In the genomic region with DNA sequence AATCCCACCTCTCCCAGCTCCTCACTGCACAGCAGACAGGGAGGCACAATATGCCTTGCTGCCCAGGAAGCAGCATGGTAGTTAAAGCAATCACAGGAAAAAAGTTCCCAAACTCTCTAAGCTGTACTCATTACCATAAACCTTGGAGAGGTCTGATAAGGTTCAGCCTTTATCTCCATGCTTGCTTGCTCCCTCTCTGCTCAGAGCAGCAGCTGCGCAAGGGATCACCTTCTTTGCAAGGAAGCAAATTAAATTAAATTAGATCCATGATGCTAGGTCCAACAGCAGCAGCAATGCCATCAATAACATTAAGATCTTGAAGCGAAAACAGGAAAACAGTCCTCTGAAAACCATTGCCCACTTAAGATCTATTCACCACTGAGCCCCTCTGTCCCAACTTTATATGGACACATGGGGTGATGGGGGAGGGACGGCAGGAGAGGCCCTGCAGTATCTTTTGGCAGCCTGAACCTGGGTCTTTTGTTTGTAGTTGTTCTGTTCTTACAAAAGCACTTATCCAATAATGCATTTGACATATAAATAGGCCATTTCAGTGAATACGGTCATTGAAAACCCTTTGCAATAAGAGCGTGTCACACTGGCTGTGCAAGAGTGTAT, we compare ENCODE assay signal across 11 mouse cellular contexts.
"Had no signal": no experiment of that assay in that cellular context is flagged by ENCODE, and none has a peak within 500 bp of the region (broad histone marks: within the 10 kb centered on the region; RNA-seq: fewer than 3 reads in every experiment).

No protein-coding gene starts in this region.

- H3K9ac ChIP-seq: kidney, embryonic 15.5 days; limb, embryonic 13.5 days; liver, embryonic 14.5 days had no signal

- H3K4me1 ChIP-seq: kidney, embryonic 15.5 days; limb, embryonic 13.5 days had no signal

- H3K27ac ChIP-seq: kidney, embryonic 15.5 days; limb, embryonic 13.5 days; liver, embryonic 14.5 days had no signal

- H3K9me3 ChIP-seq: kidney, embryonic 15.5 days; limb, embryonic 13.5 days had no signal

- H3K27me3 ChIP-seq: kidney, embryonic 15.5 days; limb, embryonic 13.5 days had no signal

- DNase-seq: kidney, adult 2 months; kidney, postnatal 14 days; left cerebral cortex, postnatal 4 days; lung, adult 18-20 months; right cerebral cortex, adult 18-20 months; right cerebral cortex, postnatal 25 days; thymus, postnatal 36 days had no signal

- H3K36me3 ChIP-seq: kidney, embryonic 15.5 days; limb, embryonic 13.5 days had no signal

- H3K4me2 ChIP-seq: kidney, embryonic 15.5 days; limb, embryonic 13.5 days had no signal

- H3K4me3 ChIP-seq: kidney, embryonic 15.5 days; limb, embryonic 13.5 days; myocyte had no signal
